Mouse (Mus musculus): Measurements from ENCODE around the gene Taf3. TPM values are rescaled to one million over a fixed set of nuclear protein-coding genes. Genes with fewer than 3 reads are reported as not detected.

Gene Taf3
- polyA plus RNA-seq, 1 experiment from 2014 or later: 11.4 TPM

- no peak overlapping the region for H3K4me2 ChIP-seq (ENCODE audit: low read length)
- ATAC-seq: no peak
- H3K9me3 ChIP-seq (ENCODE audit: control insufficient read depth, low read length): no peaks in the 10 kb centered on the region
- H3K4me3 ChIP-seq (ENCODE audit: low read length): no peak overlapping the region
- H3K27me3 ChIP-seq (replicated peaks; ENCODE audit: control insufficient read depth, insufficient read depth, low read length): no peaks in the 10 kb centered on the region
- 95% methylated on average over 3 of the region's 3 CpGs for WGBS
- H3K27ac ChIP-seq (ENCODE audit: low read depth, low read length): no peak overlapping the region
- no peak overlapping the region for H3K9ac ChIP-seq (ENCODE audit: low read depth, low read length)
- H3K36me3 ChIP-seq (ENCODE audit: control insufficient read depth, insufficient read depth, low read length): no peaks in the 10 kb centered on the region
- H3K4me1 ChIP-seq (ENCODE audit: control insufficient read depth, insufficient read depth, low read depth, low read length): no peaks in the 10 kb centered on the region
Measured at GRCm38 (mm10) chr2:9970579-9970978, 77.8 kb downstream of the Taf3 start.

GRCm38 (mm10) chr2:9970178-9970577, 78.2 kb downstream of the Taf3 start:
- Histone ChIP-seq H3K27ac (ENCODE audit: low read depth, low read length) (no peak overlapping the region), H3K27me3 (replicated peaks; ENCODE audit: control insufficient read depth, insufficient read depth, low read length) (no peaks in the 10 kb centered on the region), H3K36me3 (ENCODE audit: control insufficient read depth, insufficient read depth, low read length) (no peaks in the 10 kb centered on the region), H3K9me3 (ENCODE audit: control insufficient read depth, low read length) (no peaks in the 10 kb centered on the region), H3K4me3 (ENCODE audit: low read length) (no peak overlapping the region), H3K4me1 (ENCODE audit: control insufficient read depth, insufficient read depth, low read depth, low read length) (no peaks in the 10 kb centered on the region), H3K4me2 (ENCODE audit: low read length) (no peak overlapping the region), H3K9ac (ENCODE audit: low read depth, low read length) (no peak overlapping the region)
- 84% methylated on average over 4 of the region's 4 CpGs for WGBS
- ATAC-seq: no peak

- Histone ChIP-seq H3K4me3 (ENCODE audit: low read length) (no peak overlapping the region), H3K27me3 (replicated peaks; ENCODE audit: control insufficient read depth, insufficient read depth, low read length) (no peaks in the 10 kb centered on the region), H3K9me3 (ENCODE audit: control insufficient read depth, low read length) (no peaks in the 10 kb centered on the region), H3K36me3 (ENCODE audit: control insufficient read depth, insufficient read depth, low read length) (no peaks in the 10 kb centered on the region), H3K9ac (ENCODE audit: low read depth, low read length) (no peak overlapping the region), H3K4me1 (ENCODE audit: control insufficient read depth, insufficient read depth, low read depth, low read length) (no peaks in the 10 kb centered on the region), H3K27ac (ENCODE audit: low read depth, low read length) (no peak overlapping the region), H3K4me2 (ENCODE audit: low read length) (no peak overlapping the region)
- ATAC-seq: no peak
- 89% methylated on average over 5 of the region's 5 CpGs for WGBS
Measured at GRCm38 (mm10) chr2:9969734-9970133, 78.7 kb downstream of the Taf3 start.

GRCm38 (mm10) chr2:9966634-9967033, 81.8 kb downstream of the Taf3 start:
- Histone ChIP-seq H3K4me3 (ENCODE audit: low read length) (no peak overlapping the region), H3K27ac (ENCODE audit: low read depth, low read length) (no peak overlapping the region), H3K27me3 (replicated peaks; ENCODE audit: control insufficient read depth, insufficient read depth, low read length) (no peaks in the 10 kb centered on the region), H3K9me3 (ENCODE audit: control insufficient read depth, low read length) (no peaks in the 10 kb centered on the region), H3K4me2 (ENCODE audit: low read length) (no peak overlapping the region), H3K4me1 (ENCODE audit: control insufficient read depth, insufficient read depth, low read depth, low read length) (0 out of 2 replicates have a peak, but pooled peaks cover under 1% of the 10 kb centered on the region), H3K36me3 (ENCODE audit: control insufficient read depth, insufficient read depth, low read length) (no peaks in the 10 kb centered on the region), H3K9ac (ENCODE audit: low read depth, low read length) (no peak overlapping the region)
- 73% methylated on average over 1 of the region's 1 CpGs for WGBS
- no peak for ATAC-seq

- Histone ChIP-seq H3K27me3 (replicated peaks; ENCODE audit: control insufficient read depth, insufficient read depth, low read length) (no peaks in the 10 kb centered on the region), H3K27ac (ENCODE audit: low read depth, low read length) (no peak overlapping the region), H3K36me3 (ENCODE audit: control insufficient read depth, insufficient read depth, low read length) (no peaks in the 10 kb centered on the region), H3K4me1 (ENCODE audit: control insufficient read depth, insufficient read depth, low read depth, low read length) (peaks cover 4% of the 10 kb centered on the region; the same call in 1 of the 2 replicates), H3K9ac (ENCODE audit: low read depth, low read length) (no peak overlapping the region), H3K4me3 (ENCODE audit: low read length) (no peak overlapping the region), H3K9me3 (ENCODE audit: control insufficient read depth, low read length) (no peaks in the 10 kb centered on the region), H3K4me2 (ENCODE audit: low read length) (no peak overlapping the region)
- no peak for ATAC-seq
- 61% methylated on average over 1 of the region's 1 CpGs for WGBS
Measured at GRCm38 (mm10) chr2:9965608-9966007, 82.8 kb downstream of the Taf3 start.

GRCm38 (mm10) chr2:9962871-9963270, 85.5 kb downstream of the Taf3 start:
- no peak for ATAC-seq
- Histone ChIP-seq H3K4me1 (ENCODE audit: control insufficient read depth, insufficient read depth, low read depth, low read length) (peaks cover 4% of the 10 kb centered on the region; the same call in 1 of the 2 replicates), H3K4me2 (ENCODE audit: low read length) (no peak overlapping the region), H3K4me3 (ENCODE audit: low read length) (no peak overlapping the region), H3K36me3 (ENCODE audit: control insufficient read depth, insufficient read depth, low read length) (no peaks in the 10 kb centered on the region), H3K27me3 (replicated peaks; ENCODE audit: control insufficient read depth, insufficient read depth, low read length) (no peaks in the 10 kb centered on the region), H3K9me3 (ENCODE audit: control insufficient read depth, low read length) (no peaks in the 10 kb centered on the region), H3K27ac (ENCODE audit: low read depth, low read length) (no peak overlapping the region), H3K9ac (ENCODE audit: low read depth, low read length) (no peak overlapping the region)

- peak; percentile 35; the same call in 1 of the 2 replicates for ATAC-seq
- Histone ChIP-seq H3K27me3 (replicated peaks; ENCODE audit: control insufficient read depth, insufficient read depth, low read length) (no peaks in the 10 kb centered on the region), H3K4me2 (ENCODE audit: low read length) (no peak overlapping the region), H3K9ac (ENCODE audit: low read depth, low read length) (no peak overlapping the region), H3K4me1 (ENCODE audit: control insufficient read depth, insufficient read depth, low read depth, low read length) (peaks cover 4% of the 10 kb centered on the region; the same call in 1 of the 2 replicates), H3K4me3 (ENCODE audit: low read length) (no peak overlapping the region), H3K27ac (ENCODE audit: low read depth, low read length) (no peak overlapping the region), H3K36me3 (ENCODE audit: control insufficient read depth, insufficient read depth, low read length) (no peaks in the 10 kb centered on the region), H3K9me3 (ENCODE audit: control insufficient read depth, low read length) (no peaks in the 10 kb centered on the region)
- WGBS: 55% methylated on average over 3 of the region's 3 CpGs
Measured at GRCm38 (mm10) chr2:9961708-9962107, 86.7 kb downstream of the Taf3 start.

- Histone ChIP-seq H3K27me3 (replicated peaks; ENCODE audit: control insufficient read depth, insufficient read depth, low read length) (no peaks in the 10 kb centered on the region), H3K4me3 (ENCODE audit: low read length) (no peak overlapping the region), H3K4me2 (ENCODE audit: low read length) (no peak overlapping the region), H3K27ac (ENCODE audit: low read depth, low read length) (no peak overlapping the region), H3K4me1 (ENCODE audit: control insufficient read depth, insufficient read depth, low read depth, low read length) (peaks cover 8% of the 10 kb centered on the region), H3K9ac (ENCODE audit: low read depth, low read length) (no peak overlapping the region), H3K36me3 (ENCODE audit: control insufficient read depth, insufficient read depth, low read length) (no peaks in the 10 kb centered on the region), H3K9me3 (ENCODE audit: control insufficient read depth, low read length) (no peaks in the 10 kb centered on the region)
- WGBS: 62% methylated on average over 6 of the region's 6 CpGs
- peak; percentile 57; the same call in 1 of the 2 replicates for ATAC-seq
Measured at GRCm38 (mm10) chr2:9958011-9958410, 90.4 kb downstream of the Taf3 start.

- ATAC-seq: no peak
- H3K36me3 ChIP-seq (ENCODE audit: control insufficient read depth, insufficient read depth, low read length): no peaks in the 10 kb centered on the region
- 60% methylated on average over 2 of the region's 2 CpGs for WGBS
- H3K27me3 ChIP-seq (replicated peaks; ENCODE audit: control insufficient read depth, insufficient read depth, low read length): no peaks in the 10 kb centered on the region
- no peak overlapping the region for H3K9ac ChIP-seq (ENCODE audit: low read depth, low read length)
- no peak overlapping the region for H3K4me3 ChIP-seq (ENCODE audit: low read length)
- H3K27ac ChIP-seq (ENCODE audit: low read depth, low read length): no peak overlapping the region
- H3K4me1 ChIP-seq (ENCODE audit: control insufficient read depth, insufficient read depth, low read depth, low read length): peaks cover 7% of the 10 kb centered on the region
- no peaks in the 10 kb centered on the region for H3K9me3 ChIP-seq (ENCODE audit: control insufficient read depth, low read length)
- H3K4me2 ChIP-seq (ENCODE audit: low read length): no peak overlapping the region
Measured at GRCm38 (mm10) chr2:9956546-9956945, 91.8 kb downstream of the Taf3 start.

Measured in hindbrain, embryonic 16.5 days (tissue).